Mouse (Mus musculus): ENCODE data around the gene Plcz1. TPM values are rescaled to one million over a fixed set of nuclear protein-coding genes. Genes with fewer than 3 reads are reported as not detected.

The Plcz1 gene
- total RNA-seq (2022) = not detected

GRCm38 (mm10) chr6:140041357-140041756 lies at the start of gene Plcz1:
Gene Plcz1 (minus strand): TSS chr6:140041457.
- no peak for DNase-seq

GRCm38 (mm10) chr6:140089855-140090254 lies 48.6 kb upstream of the Plcz1 start:
- no peak for DNase-seq

GRCm38 (mm10) chr6:140081739-140082138 lies 40.5 kb upstream of the Plcz1 start:
- DNase-seq = no peak

- DNase-seq = no peak
Measured at GRCm38 (mm10) chr6:140080933-140081332, 39.7 kb upstream of the Plcz1 start.

GRCm38 (mm10) chr6:140069177-140069576 lies 27.9 kb upstream of the Plcz1 start:
- DNase-seq = no peak

- DNase-seq = no peak
Measured at GRCm38 (mm10) chr6:140054271-140054928, 13.1 kb upstream of the Plcz1 start.

GRCm38 (mm10) chr6:140051476-140051875 lies 10.2 kb upstream of the Plcz1 start:
- DNase-seq = no peak

GRCm38 (mm10) chr6:140040952-140041351 lies 305 bp downstream of the Plcz1 start, which contains the start of gene Capza3:
Gene Capza3 (plus strand): TSS chr6:140041252.
- no peak for DNase-seq

- DNase-seq = no peak
Measured at GRCm38 (mm10) chr6:140024404-140024803, 16.9 kb downstream of the Plcz1 start.

- no peak for DNase-seq
Measured at GRCm38 (mm10) chr6:140005181-140005580, 36.1 kb downstream of the Plcz1 start.

GRCm38 (mm10) chr6:139989597-139989996 lies 51.7 kb downstream of the Plcz1 start:
- DNase-seq = no peak

GRCm38 (mm10) chr6:139989075-139989474 lies 52.2 kb downstream of the Plcz1 start:
- no peak for DNase-seq

- no peak for DNase-seq
Measured at GRCm38 (mm10) chr6:139986564-139986963, 54.7 kb downstream of the Plcz1 start.

- DNase-seq = no peak
Measured at GRCm38 (mm10) chr6:139984069-139984468, 57.2 kb downstream of the Plcz1 start.

- DNase-seq = no peak
Measured at GRCm38 (mm10) chr6:139981061-139981460, 60.2 kb downstream of the Plcz1 start.

- no peak for DNase-seq
Measured at GRCm38 (mm10) chr6:139978114-139978513, 63.1 kb downstream of the Plcz1 start.

GRCm38 (mm10) chr6:139974668-139975067 lies 66.6 kb downstream of the Plcz1 start:
- no peak for DNase-seq

GRCm38 (mm10) chr6:139971608-139972298 lies 69.5 kb downstream of the Plcz1 start:
- no peak for DNase-seq

- DNase-seq = no peak
Measured at GRCm38 (mm10) chr6:139966684-139967083, 74.6 kb downstream of the Plcz1 start.

GRCm38 (mm10) chr6:139964895-139965294 lies 76.4 kb downstream of the Plcz1 start:
- no peak for DNase-seq

- no peak for DNase-seq
Measured at GRCm38 (mm10) chr6:139963775-139964174, 77.5 kb downstream of the Plcz1 start.

- peak; percentile 21 for DNase-seq
Measured at GRCm38 (mm10) chr6:139957531-139958241, 83.6 kb downstream of the Plcz1 start.

GRCm38 (mm10) chr6:139953596-139953995 lies 87.7 kb downstream of the Plcz1 start:
- DNase-seq = peak; percentile 46
